Comparison of ENCODE assay signal across 7 mouse cellular contexts in the genomic region with DNA sequence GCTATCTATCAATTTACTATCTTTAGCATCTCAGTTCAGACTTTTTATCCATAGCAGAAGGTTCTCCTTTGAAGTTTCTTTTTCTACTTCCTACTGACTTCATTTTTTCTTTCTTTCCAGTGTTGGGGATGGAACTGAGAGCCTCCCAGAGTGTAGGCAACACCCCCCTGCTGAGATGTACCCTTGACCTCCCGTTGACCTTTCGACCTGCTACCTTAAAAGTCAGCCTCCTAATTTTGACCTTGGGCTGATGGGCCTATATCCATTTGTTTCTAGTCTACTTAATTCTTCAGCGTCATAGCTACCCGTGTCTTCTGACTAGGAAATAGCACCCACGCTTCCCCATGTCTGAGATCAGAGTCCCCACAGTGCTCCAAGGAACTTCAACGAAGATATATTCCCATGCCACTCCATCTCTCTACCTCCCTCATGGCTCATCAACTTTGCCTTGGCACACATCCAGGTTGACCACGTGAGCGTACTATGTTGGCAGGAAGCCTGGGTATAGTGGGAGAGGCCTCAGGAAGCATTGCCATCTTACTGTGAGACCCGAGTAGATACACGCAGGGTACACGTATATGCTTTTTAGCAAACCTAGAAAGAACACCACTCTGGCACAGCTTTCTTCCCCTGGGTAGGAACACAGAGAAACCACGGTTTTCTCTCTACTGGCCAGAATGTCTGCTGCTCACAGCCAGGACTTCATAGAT. TPM values are rescaled to one million over a fixed set of nuclear protein-coding genes. Genes with fewer than 3 reads are reported as not detected.
A peak's percentile ranks its signal among the peaks of the same experiment; 100 is the strongest.
DNase-seq lines count a peak whose midpoint lies in the region; ATAC-seq lines count a peak whose summit lies in the region.

No protein-coding gene starts in this region.

- no peak overlapping the region for H3K9ac ChIP-seq in stomach, embryonic 14.5 days (replicated peaks; ENCODE audit: low read depth, low read length)

- H3K27ac ChIP-seq in stomach, embryonic 14.5 days (ENCODE audit: low read length): no peak overlapping the region

- no peaks in the 10 kb centered on the region for H3K36me3 ChIP-seq in megakaryocyte, embryonic 14.5 days (replicated peaks; ENCODE audit: low read length)
- H3K36me3 ChIP-seq in stomach, embryonic 14.5 days (ENCODE audit: control insufficient read depth, insufficient read depth, low read length): no peaks in the 10 kb centered on the region

- WGBS in stomach, embryonic 14.5 days: 60% methylated on average over 12 of the region's 12 CpGs

- peaks cover 11% of the 10 kb centered on the region for H3K4me1 ChIP-seq in megakaryocyte, embryonic 14.5 days
- peaks cover 3% of the 10 kb centered on the region; the same call in 1 of the 2 replicates for H3K4me1 ChIP-seq in stomach, embryonic 14.5 days (ENCODE audit: control insufficient read depth, insufficient read depth, low read length)

- peak overlapping the region; percentile 48 for H3K4me3 ChIP-seq in megakaryocyte, embryonic 14.5 days (replicated peaks)
- no peak overlapping the region for H3K4me3 ChIP-seq in stomach, embryonic 14.5 days (ENCODE audit: low read depth, low read length)

- H3K4me2 ChIP-seq in stomach, embryonic 14.5 days (replicated peaks; ENCODE audit: low read depth, low read length): 0 out of 2 replicates have a peak overlapping the region, but pooled peaks have one; percentile 15

- peaks cover 3% of the 10 kb centered on the region for H3K27me3 ChIP-seq in megakaryocyte, embryonic 14.5 days (replicated peaks)
- H3K27me3 ChIP-seq in stomach, embryonic 14.5 days (ENCODE audit: control insufficient read depth, insufficient read depth, low read length): no peaks in the 10 kb centered on the region

- peaks cover 22% of the 10 kb centered on the region for H3K9me3 ChIP-seq in megakaryocyte, embryonic 14.5 days
- H3K9me3 ChIP-seq in stomach, embryonic 14.5 days (ENCODE audit: control insufficient read depth, low read depth, low read length): no peaks in the 10 kb centered on the region

- peak; percentile 27 for ATAC-seq in inflammation-experienced regulatory T-cells, adult 6 months
- ATAC-seq in stomach, embryonic 14.5 days (ENCODE audit: insufficient number of reproducible peaks, insufficient read depth, low FRiP score, low read depth): 0 out of 2 replicates have a peak, but pooled peaks have one; percentile 34

- peak; percentile 87 for DNase-seq in Muller cell, postnatal 12 days (ENCODE audit: inconsistent ontology term)
- DNase-seq in brain, adult 2 months (ENCODE audit: low read depth, low spot score): peak; percentile 86
- peak; percentile 72 to 77 for DNase-seq in frontal cortex, postnatal 36 days (ENCODE audit: low spot score in 2 of 2)
- peak; percentile 40 for DNase-seq in left cerebral cortex, adult 11 months (ENCODE audit: low spot score)

RNA-seq across cellular contexts. Expression of gene Dapl1, which starts 46.6 kb away (rescaled TPM):
- polyA plus RNA-seq in inflammation-experienced regulatory T-cells, adult 6 months (2017; shearing (Covaris generic)): 10 to 100 TPM in 2 of 3 experiments, not detected in 1; 14.2 to 23.9 TPM
- polyA plus RNA-seq in megakaryocyte, embryonic 14.5 days (2012; ENCODE audit: insufficient read depth, low replicate concordance): not detected in 2 replicates
- polyA plus RNA-seq in stomach, embryonic 14.5 days (2014; fragmentation: Nextera tagmentation; extraction: Ambion mirVana): 43.6 and 44.3 TPM in 2 replicates
